Mouse (Mus musculus) right cerebral cortex, postnatal 14 days (tissue): ENCODE data around the gene Tnik.

Source experiments
- DNase-seq: peaks from one replicate; pipeline ENCODE4 v3.0.0; 2022

The Tnik gene

DNA sequence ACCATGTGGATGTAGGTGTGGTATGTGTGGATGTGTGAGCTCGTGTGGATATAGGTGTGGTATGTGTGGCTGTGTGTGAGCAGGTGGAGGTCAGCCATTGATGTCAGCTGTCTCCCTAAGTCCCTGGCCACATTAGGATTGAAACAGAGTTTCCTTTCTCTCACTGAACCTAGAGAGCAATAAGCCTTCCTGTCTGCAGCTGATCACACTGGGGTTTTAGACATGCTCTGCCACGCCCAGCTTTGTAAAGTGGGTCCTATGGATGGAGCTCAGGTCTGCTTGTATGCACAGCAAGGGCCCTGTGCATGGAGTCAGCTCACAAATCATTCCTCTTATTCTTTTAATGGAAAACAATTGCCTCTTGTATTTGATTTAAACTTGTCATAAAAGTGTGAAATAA is 95.4 kb downstream of the Tnik start:
- no peak for DNase-seq

DNA sequence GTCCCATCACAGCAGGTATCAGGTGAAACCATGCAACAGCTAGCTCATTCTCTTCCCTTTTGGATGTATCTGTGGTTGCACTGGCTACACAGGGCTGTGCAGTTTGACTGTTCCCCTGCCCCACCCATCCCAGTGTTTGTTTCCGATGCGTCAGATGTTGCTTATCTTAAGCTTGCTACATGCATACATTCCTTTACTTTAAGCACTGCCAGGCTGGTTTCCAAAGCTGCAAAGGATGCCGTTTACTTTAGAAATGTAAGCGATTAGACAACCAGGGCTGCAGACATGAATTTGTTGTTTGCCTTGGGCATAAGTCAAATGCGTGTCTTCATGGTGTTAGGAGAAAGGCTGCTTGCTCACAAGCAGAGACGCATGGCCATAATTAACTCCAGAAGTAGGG is 96.1 kb downstream of the Tnik start:
- DNase-seq: no peak

GRCm38 (mm10) chr3:28361056-28361455 is 98.0 kb downstream of the Tnik start:
- DNase-seq: no peak

GRCm38 (mm10) chr3:28363441-28364125 is 100.6 kb downstream of the Tnik start:
- no peak for DNase-seq

GRCm38 (mm10) chr3:28368746-28369145 is 105.7 kb downstream of the Tnik start:
- no peak for DNase-seq

- DNase-seq: no peak
These were observed 106.3 kb downstream of the Tnik start for GRCm38 (mm10) chr3:28369266-28369665.

DNA sequence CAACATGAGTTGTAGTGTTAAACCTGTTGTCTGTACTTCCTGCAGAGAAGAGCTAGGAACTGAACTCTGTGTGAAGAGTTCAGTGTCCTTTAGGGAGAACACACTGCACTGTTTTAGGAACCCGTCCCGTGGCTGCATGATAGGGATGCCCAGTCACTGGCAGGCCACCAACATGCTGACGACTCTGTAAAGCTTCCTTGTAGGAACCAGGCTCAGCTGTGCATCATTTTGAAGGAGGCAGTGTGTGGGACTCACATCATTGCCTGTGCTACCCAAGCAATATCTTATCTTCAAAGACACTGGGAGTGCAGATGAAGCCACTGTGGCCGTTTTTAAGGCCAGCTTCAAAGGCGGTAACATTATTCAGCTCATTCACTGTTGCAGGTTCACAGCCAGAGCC is 106.7 kb downstream of the Tnik start:
- DNase-seq: peak; percentile 22

DNA sequence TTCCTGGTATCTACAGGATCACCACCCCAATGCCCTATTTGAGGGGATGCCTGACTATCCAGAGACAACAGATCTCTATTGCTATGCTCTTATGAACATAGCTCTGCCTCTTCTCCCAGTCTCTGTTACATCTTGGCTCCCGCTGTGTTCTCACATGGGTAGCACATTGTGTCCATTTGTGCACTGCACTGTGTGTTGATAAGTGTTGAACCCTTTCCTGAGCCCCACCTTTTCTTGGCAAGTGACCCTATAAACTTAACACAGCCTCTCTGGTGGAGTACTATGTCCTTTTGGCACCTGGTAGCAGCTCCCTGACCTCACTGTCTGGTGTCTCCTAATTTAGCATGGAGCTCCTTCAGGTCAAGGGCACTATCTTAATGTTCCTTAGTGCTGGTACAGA is 108.6 kb downstream of the Tnik start:
- no peak for DNase-seq

DNA sequence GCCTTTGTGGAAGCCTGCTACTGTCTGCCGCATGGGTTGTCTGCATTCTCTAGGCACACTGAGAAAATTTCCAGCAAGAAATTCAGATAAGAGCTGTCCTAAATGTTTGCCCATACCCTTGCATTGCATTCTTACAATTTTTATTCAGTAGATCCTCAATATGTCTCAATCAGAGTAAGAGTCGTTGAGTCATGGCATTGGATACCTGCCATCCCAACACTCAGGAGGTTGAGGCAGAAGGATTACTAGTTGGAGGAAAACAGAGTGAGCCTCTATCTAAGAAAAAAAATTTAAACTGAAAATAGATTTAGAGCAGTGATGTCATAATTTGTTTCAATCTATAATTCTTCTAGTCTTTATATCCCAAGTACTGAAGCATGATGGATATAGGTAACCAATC is 109.4 kb downstream of the Tnik start:
- no peak for DNase-seq

GRCm38 (mm10) chr3:28374738-28375510 is 111.9 kb downstream of the Tnik start:
- DNase-seq: no peak

DNA sequence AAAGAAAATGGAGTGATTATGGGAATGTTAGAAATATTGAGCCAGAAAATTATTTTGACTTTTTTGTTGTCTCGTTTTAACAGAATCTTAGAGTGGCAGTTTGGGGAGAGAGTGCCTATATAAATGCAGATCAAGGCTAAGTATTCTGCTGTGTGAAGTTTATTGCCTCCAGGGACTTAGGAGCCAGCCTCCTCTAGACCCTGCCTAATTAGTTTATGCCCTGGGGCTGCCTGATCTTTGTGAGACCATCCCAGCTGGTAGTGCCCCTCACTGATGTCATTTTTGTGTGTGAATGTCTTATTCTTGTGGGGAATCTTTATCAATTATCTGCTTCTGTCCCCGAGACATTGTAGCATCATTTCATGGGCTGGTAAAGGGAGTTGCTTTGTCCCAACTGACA is 117.2 kb downstream of the Tnik start:
- DNase-seq: no peak

GRCm38 (mm10) chr3:28383526-28384126 is 120.6 kb downstream of the Tnik start:
- DNase-seq: no peak

DNA sequence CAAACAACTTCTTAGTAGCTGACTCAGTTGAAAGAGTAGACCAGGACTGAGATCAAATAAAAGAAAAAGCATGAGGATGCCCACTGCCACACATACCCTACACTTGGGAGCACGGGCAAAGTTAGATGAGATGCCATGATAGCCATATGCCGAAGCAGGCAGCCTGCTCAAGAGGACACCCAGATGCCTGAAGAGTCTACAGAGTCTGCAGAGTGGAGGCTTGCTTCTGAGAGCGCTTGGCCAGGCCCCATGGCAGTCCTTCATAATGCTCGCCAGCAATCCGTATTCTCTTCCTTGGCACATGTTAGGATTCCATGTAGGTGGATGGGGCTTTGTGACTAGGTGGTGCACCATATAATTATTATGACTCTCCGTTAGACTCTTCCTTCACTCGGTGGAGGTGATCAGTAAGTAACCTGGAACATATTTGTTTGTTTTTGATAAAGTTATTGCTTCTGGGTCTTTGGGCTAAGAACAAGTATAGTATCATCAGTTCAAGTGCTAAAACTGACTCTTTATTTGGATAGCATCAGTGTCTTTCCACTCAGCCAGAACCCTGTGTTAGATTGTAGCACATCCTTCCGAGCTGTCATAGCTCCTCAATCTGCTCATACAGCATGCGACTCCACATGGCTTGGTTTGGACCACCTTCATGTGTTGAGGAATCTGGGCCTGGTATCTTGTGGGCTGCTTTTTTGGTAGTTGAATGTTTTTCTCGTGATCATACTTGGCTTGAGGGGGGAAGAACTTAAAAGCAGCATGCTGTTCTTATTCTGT is 122.4 kb downstream of the Tnik start:
- no peak for DNase-seq

DNA sequence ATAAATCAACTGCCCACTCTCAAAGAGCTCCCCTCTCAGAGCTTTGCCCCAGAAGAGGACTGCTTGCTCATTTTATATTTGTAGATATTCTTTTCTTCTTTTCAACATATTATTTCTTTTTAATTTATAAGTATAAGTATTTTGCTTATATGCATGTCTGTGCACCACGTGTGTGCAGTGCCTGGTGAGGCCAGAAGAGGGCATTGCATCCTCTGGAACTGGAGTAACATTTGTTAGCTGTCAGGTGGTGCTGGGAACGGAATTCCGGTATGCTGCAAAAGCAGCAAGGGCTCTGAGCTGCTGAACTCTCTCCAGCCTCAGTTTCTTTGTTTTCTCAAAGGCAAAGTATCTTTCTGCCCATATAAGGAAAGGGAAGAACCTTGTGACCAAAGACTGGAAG is 125.5 kb downstream of the Tnik start:
- DNase-seq: no peak

- DNase-seq: no peak
These were observed 127.2 kb downstream of the Tnik start for GRCm38 (mm10) chr3:28390183-28390582.

DNA sequence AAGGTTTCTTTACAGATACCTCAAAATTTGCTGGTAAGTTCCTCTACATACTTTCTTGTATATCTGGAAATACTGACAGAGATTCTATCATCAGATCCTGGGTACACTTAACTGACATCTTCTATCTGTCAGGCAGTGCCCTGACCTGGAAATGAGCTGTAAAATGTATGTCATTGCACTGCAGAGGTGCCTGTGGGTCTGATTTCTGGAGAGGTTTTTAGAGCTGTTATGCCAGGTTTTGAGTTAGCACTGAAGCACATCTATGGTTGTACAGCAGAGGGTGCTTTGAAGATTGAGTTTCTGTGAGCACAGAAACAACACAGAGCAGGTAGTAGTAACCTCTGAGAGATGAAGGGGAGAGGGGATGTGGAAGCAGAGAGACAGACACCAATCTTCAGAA is 129.5 kb downstream of the Tnik start:
- no peak for DNase-seq

- no peak for DNase-seq
These were observed 135.8 kb downstream of the Tnik start for GRCm38 (mm10) chr3:28398781-28399180.

GRCm38 (mm10) chr3:28399593-28400216 is 136.7 kb downstream of the Tnik start:
- no peak for DNase-seq

DNA sequence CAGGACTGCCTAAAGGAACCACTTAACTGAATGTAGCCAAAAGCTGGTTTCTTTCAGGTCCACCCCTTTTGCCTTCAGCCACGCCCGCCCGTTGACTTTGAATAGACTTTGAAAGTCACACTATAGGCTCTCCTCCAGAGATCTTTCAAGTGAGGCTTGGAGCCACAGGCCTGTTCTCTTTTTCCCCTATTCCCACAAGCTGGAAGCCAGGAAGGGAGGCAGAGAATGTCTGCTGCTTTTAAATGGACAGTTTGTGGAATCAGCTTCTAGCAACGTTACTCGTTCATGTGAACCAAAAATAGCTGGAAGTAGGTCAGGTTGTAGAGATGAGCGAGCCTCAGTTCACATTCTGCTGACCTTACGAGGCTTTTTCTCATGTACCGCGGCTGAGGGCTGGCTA is 138.3 kb downstream of the Tnik start:
- no peak for DNase-seq

DNA sequence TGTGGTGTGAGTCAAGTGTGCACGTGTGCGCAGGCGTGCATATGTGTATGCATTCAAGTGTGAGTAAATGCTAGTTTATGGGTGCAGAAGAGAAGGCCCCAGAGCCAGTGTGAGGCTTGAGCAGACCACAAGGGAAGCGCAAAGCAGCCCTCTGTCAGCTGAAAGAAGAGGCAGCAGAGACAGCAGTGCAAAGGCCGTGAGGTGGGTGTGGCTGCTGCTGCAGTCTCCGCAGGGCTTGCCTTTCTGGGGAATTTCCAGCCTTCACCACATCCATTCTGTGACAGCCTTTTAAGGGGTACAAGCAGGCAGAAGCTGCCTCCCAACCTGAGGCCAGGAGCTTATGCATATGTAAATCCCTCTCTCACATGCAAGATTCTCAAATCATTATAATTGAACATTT is 139.2 kb downstream of the Tnik start:
- DNase-seq: no peak

DNA sequence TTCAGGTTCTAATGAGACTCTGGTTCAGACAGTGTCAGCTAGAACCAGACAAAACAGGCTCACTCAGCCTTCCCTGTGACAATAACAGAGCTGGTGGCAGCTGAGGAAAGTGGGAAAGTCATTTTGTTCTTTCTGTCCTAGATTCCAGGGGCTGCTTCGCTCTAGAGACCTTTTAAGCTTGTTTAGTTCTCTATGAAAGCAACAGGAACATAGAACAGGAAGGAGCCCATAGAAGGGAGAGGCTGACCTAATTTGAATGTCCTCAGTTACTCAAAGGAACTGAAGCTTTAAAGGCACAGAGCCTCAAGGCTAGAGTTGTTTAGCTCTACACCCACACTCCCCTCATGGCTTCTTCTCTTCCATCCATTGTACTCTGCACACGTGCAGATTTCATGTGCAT is 142.4 kb downstream of the Tnik start:
- DNase-seq: no peak

DNA sequence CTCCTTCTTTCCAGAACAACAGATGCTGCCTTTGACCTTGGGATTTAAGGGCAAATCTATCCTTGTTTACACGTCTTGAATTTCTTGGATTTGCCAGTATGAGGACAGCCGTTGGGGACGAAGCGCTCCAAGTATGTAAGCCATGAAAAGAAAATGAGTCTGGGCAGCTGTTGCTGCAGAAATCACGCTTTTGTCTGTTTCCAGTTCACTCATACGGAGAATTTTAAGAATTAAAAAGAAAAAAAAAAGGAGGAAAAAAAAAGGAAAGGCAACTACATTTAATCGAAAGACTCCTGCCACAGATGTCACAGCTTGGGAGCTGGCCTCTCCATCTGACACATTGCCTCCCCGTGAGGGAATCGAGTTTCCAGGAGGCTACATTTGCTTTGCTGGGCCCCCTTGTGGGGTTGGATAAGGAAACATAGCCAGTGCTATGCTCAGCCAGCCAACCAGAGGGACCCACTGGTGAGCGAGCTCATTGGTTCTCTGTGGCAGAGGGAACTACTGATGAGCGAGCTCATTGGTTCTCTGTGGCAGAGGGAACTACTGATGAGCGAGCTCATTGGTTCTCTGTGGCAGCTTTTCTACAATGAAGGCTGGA is 145.9 kb downstream of the Tnik start:
- DNase-seq: peak; percentile 41

DNA sequence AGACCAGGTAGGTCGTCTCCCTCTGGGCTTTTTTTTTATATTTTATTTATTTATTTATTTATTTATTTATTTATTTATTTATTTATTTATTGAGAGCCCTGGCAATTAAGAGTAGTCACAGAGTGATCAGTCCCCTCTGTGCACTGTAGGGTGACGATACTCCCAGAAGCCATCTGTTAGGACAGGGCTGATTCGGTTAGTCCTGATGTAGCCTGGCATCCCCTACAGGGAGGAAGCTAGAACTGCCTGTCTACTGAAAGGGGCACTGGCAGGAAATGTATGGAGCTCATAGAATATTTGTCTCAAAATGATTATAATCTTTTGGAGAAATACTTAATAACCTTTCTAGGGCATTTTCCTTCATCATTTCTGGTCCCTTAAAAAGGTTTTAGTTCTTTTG is 147.3 kb downstream of the Tnik start:
- no peak for DNase-seq
